Mouse (Mus musculus) kidney, embryonic 15.5 days (tissue): ENCODE measurements around the gene Tctn1. TPM values are rescaled to one million over a fixed set of nuclear protein-coding genes. Genes with fewer than 3 reads are reported as not detected.

Source experiments
- ATAC-seq: fragments of 200-750 bp; cut with Nextera tagmentation; replicated peaks from 2 replicates; pipeline ENCODE4 v1.8.0; 2017; ENCODE audit warnings: moderate TSS enrichment; ENCODE audit not compliant: low FRiP score
- H3K27ac ChIP-seq: fragments of 300-500 bp; sonication (generic); 2 replicates; pipeline ENCODE4 v1.5.1; 2015; ENCODE audit warnings: mild to moderate bottlenecking, inconsistent platforms
- H3K27me3 ChIP-seq: fragments of 300-500 bp; sonication (generic); 2 replicates; pipeline ENCODE4 v1.6.1; 2015; ENCODE audit warnings: inconsistent platforms
- H3K36me3 ChIP-seq: fragments of 300-500 bp; sonication (generic); 2 replicates; pipeline ENCODE4 v1.6.1; 2015; ENCODE audit warnings: inconsistent platforms
- H3K4me1 ChIP-seq: fragments of 300-500 bp; sonication (generic); 2 replicates; pipeline ENCODE4 v1.6.1; 2015; ENCODE audit warnings: inconsistent platforms
- H3K4me2 ChIP-seq: fragments of 300-500 bp; sonication (generic); 2 replicates; pipeline ENCODE4 v1.6.1; 2015; ENCODE audit warnings: moderate library complexity, mild to moderate bottlenecking, inconsistent platforms
- H3K4me3 ChIP-seq: fragments of 300-500 bp; sonication (generic); replicated peaks from 2 replicates; pipeline ENCODE4 v1.5.1; 2015; ENCODE audit warnings: mild to moderate bottlenecking, inconsistent platforms
- H3K9ac ChIP-seq: fragments of 300-500 bp; sonication (generic); 2 replicates; pipeline ENCODE4 v1.6.1; 2015; ENCODE audit warnings: mild to moderate bottlenecking, inconsistent platforms
- H3K9me3 ChIP-seq: fragments of 300-500 bp; sonication (generic); replicated peaks from 2 replicates; pipeline ENCODE4 v1.6.1; 2016; ENCODE audit warnings: inconsistent platforms
- WGBS: fragments of 180-500 bp; shearing (Covaris S2); methylation state at CpG from one replicate; pipeline ENCODE4 v1.1.7; 2015; ENCODE audit warnings: mixed read lengths; 5-methylcytosine and 5-hydroxymethylcytosine counted together
- polyA plus RNA-seq: library from polyadenylated mRNA; unstranded; fragments of >200 nt; fragmentation: Nextera tagmentation; extraction: Ambion mirVana; gene quantifications from 2 replicates; pipeline ENCODE4 v1.2.1, GENCODE M21; 2015

The Tctn1 gene
- polyA plus RNA-seq, 1 experiment from 2014 or later, result 6.7 TPM

GRCm38 (mm10) chr5:122295113-122295935 is 31.1 kb upstream of the Tctn1 start:
- Histone ChIP-seq H3K36me3 (no peaks in the 10 kb centered on the region; the same call in 1 of the 2 replicates), H3K27ac (no peak overlapping the region), H3K9ac (no peak overlapping the region), H3K4me1 (peaks cover 14% of the 10 kb centered on the region), H3K4me3 (no peak overlapping the region), H3K27me3 (no peaks in the 10 kb centered on the region), H3K4me2 (no peak overlapping the region), H3K9me3 (no peaks in the 10 kb centered on the region)
- 77% methylated on average over 14 of the region's 14 CpGs for WGBS
- ATAC-seq, result no peak

GRCm38 (mm10) chr5:122294219-122294735 is 30.0 kb upstream of the Tctn1 start:
- peaks cover 14% of the 10 kb centered on the region for H3K4me1 ChIP-seq
- H3K27me3 ChIP-seq, result no peaks in the 10 kb centered on the region
- H3K4me2 ChIP-seq, result no peak overlapping the region
- H3K9ac ChIP-seq, result no peak overlapping the region
- peaks cover 6% of the 10 kb centered on the region for H3K36me3 ChIP-seq
- no peak for ATAC-seq
- no peak overlapping the region for H3K4me3 ChIP-seq
- H3K9me3 ChIP-seq, result no peaks in the 10 kb centered on the region; the same call in 1 of the 2 replicates
- WGBS, result 81% methylated on average over 3 of the region's 3 CpGs
- no peak overlapping the region for H3K27ac ChIP-seq

GRCm38 (mm10) chr5:122293131-122293530 is 28.9 kb upstream of the Tctn1 start:
- ATAC-seq, result no peak
- peaks cover 15% of the 10 kb centered on the region for H3K36me3 ChIP-seq
- H3K9ac ChIP-seq, result no peak overlapping the region
- H3K4me2 ChIP-seq, result no peak overlapping the region
- no peak overlapping the region for H3K27ac ChIP-seq
- H3K4me3 ChIP-seq, result no peak overlapping the region
- no peaks in the 10 kb centered on the region; the same call in 1 of the 2 replicates for H3K9me3 ChIP-seq
- 61% methylated on average over 6 of the region's 6 CpGs for WGBS
- no peaks in the 10 kb centered on the region for H3K27me3 ChIP-seq
- peaks cover 14% of the 10 kb centered on the region for H3K4me1 ChIP-seq

- no peaks in the 10 kb centered on the region; the same call in 1 of the 2 replicates for H3K9me3 ChIP-seq
- no peak overlapping the region for H3K27ac ChIP-seq
- H3K36me3 ChIP-seq, result peaks cover 22% of the 10 kb centered on the region
- no peaks in the 10 kb centered on the region for H3K27me3 ChIP-seq
- 74% methylated on average over 17 of the region's 17 CpGs for WGBS
- H3K4me2 ChIP-seq, result no peak overlapping the region
- ATAC-seq, result no peak
- H3K4me1 ChIP-seq, result peaks cover 14% of the 10 kb centered on the region
- no peak overlapping the region for H3K4me3 ChIP-seq
- H3K9ac ChIP-seq, result no peak overlapping the region
These were observed 27.5 kb upstream of the Tctn1 start for GRCm38 (mm10) chr5:122291553-122292339.

- Histone ChIP-seq H3K9ac (no peak overlapping the region), H3K9me3 (no peaks in the 10 kb centered on the region; the same call in 1 of the 2 replicates), H3K27me3 (no peaks in the 10 kb centered on the region), H3K4me1 (peaks cover 17% of the 10 kb centered on the region), H3K4me2 (no peak overlapping the region), H3K36me3 (peaks cover 22% of the 10 kb centered on the region), H3K4me3 (no peak overlapping the region), H3K27ac (no peak overlapping the region)
- no peak for ATAC-seq
- WGBS, result 69% methylated on average over 6 of the region's 6 CpGs
These were observed 26.9 kb upstream of the Tctn1 start for GRCm38 (mm10) chr5:122291149-122291548.

- 83% methylated on average over 4 of the region's 4 CpGs for WGBS
- no peak for ATAC-seq
- Histone ChIP-seq H3K9me3 (no peaks in the 10 kb centered on the region; the same call in 1 of the 2 replicates), H3K27me3 (no peaks in the 10 kb centered on the region), H3K36me3 (peaks cover 22% of the 10 kb centered on the region), H3K27ac (no peak overlapping the region), H3K4me3 (no peak overlapping the region), H3K9ac (no peak overlapping the region), H3K4me2 (no peak overlapping the region), H3K4me1 (peaks cover 36% of the 10 kb centered on the region)
These were observed 24.0 kb upstream of the Tctn1 start for GRCm38 (mm10) chr5:122288147-122288811.

- H3K4me3 ChIP-seq, result no peak overlapping the region
- H3K9ac ChIP-seq, result no peak overlapping the region
- no peaks in the 10 kb centered on the region for H3K27me3 ChIP-seq
- H3K27ac ChIP-seq, result no peak overlapping the region
- no peak overlapping the region for H3K4me2 ChIP-seq
- ATAC-seq, result no peak
- H3K9me3 ChIP-seq, result no peaks in the 10 kb centered on the region; the same call in 1 of the 2 replicates
- peaks cover 22% of the 10 kb centered on the region for H3K36me3 ChIP-seq
- WGBS, result 91% methylated on average over 4 of the region's 4 CpGs
- H3K4me1 ChIP-seq, result peaks cover 31% of the 10 kb centered on the region
These were observed 22.8 kb upstream of the Tctn1 start for GRCm38 (mm10) chr5:122287026-122287425.

- no peak for ATAC-seq
- Histone ChIP-seq H3K27ac (no peak overlapping the region), H3K36me3 (peaks cover 22% of the 10 kb centered on the region), H3K4me1 (peaks cover 29% of the 10 kb centered on the region), H3K27me3 (no peaks in the 10 kb centered on the region), H3K9me3 (no peaks in the 10 kb centered on the region; the same call in 1 of the 2 replicates), H3K4me2 (peak overlapping the region; percentile 96), H3K9ac (no peak overlapping the region), H3K4me3 (peak overlapping the region; percentile 91; the same call in 1 of the 2 replicates)
- WGBS, result 84% methylated on average over 10 of the region's 10 CpGs
These were observed 21.9 kb upstream of the Tctn1 start for GRCm38 (mm10) chr5:122286191-122286590.

GRCm38 (mm10) chr5:122285767-122286150 is 21.5 kb upstream of the Tctn1 start:
- no peak for ATAC-seq
- no peaks in the 10 kb centered on the region; the same call in 1 of the 2 replicates for H3K9me3 ChIP-seq
- peaks cover 22% of the 10 kb centered on the region for H3K36me3 ChIP-seq
- H3K4me1 ChIP-seq, result peaks cover 30% of the 10 kb centered on the region
- no peaks in the 10 kb centered on the region for H3K27me3 ChIP-seq
- peak overlapping the region; percentile 91 for H3K4me3 ChIP-seq
- H3K4me2 ChIP-seq, result peak overlapping the region; percentile 96
- 42% methylated on average over 7 of the region's 7 CpGs for WGBS
- no peak overlapping the region for H3K27ac ChIP-seq
- H3K9ac ChIP-seq, result peak overlapping the region; percentile 88; the same call in 1 of the 2 replicates

- peak; percentile 35 for ATAC-seq
- H3K9ac ChIP-seq, result peak overlapping the region; percentile 88
- peak overlapping the region; percentile 75; the same call in 1 of the 2 replicates for H3K27ac ChIP-seq
- peaks cover 36% of the 10 kb centered on the region for H3K4me1 ChIP-seq
- H3K4me2 ChIP-seq, result peak overlapping the region; percentile 96
- peak overlapping the region; percentile 91 for H3K4me3 ChIP-seq
- WGBS, result 1% methylated on average over 34 of the region's 34 CpGs
- peaks cover 22% of the 10 kb centered on the region for H3K36me3 ChIP-seq
- H3K9me3 ChIP-seq, result no peaks in the 10 kb centered on the region; the same call in 1 of the 2 replicates
- no peaks in the 10 kb centered on the region for H3K27me3 ChIP-seq
These were observed 20.9 kb upstream of the Tctn1 start for GRCm38 (mm10) chr5:122285029-122285766.
